Mouse (Mus musculus): Measurements from ENCODE around the gene Chsy1.

Chsy1 gene

GRCm38 (mm10) chr7:66138878-66139277 lies 29.6 kb downstream of the Chsy1 start:
- no peak for DNase-seq (ENCODE audit: low read depth in 2 of 2, low spot score in 2 of 2)

GRCm38 (mm10) chr7:66140095-66140494 lies 30.8 kb downstream of the Chsy1 start:
- DNase-seq (ENCODE audit: low read depth in 2 of 2, low spot score in 2 of 2), result no peak

GRCm38 (mm10) chr7:66140923-66141570 lies 31.7 kb downstream of the Chsy1 start:
- DNase-seq (ENCODE audit: low read depth in 2 of 2, low spot score in 2 of 2), result no peak

- no peak for DNase-seq (ENCODE audit: low read depth in 2 of 2, low spot score in 2 of 2)
Measured at GRCm38 (mm10) chr7:66142514-66142913, 33.2 kb downstream of the Chsy1 start.

GRCm38 (mm10) chr7:66144543-66144942 lies 35.2 kb downstream of the Chsy1 start:
- no peak for DNase-seq (ENCODE audit: low read depth in 2 of 2, low spot score in 2 of 2)

GRCm38 (mm10) chr7:66147156-66147555 lies 37.8 kb downstream of the Chsy1 start:
- DNase-seq (ENCODE audit: low read depth in 2 of 2, low spot score in 2 of 2), result no peak

GRCm38 (mm10) chr7:66147816-66148215 lies 38.5 kb downstream of the Chsy1 start:
- DNase-seq (ENCODE audit: low read depth in 2 of 2, low spot score in 2 of 2), result no peak

GRCm38 (mm10) chr7:66149506-66149905 lies 40.2 kb downstream of the Chsy1 start:
- no peak for DNase-seq (ENCODE audit: low read depth in 2 of 2, low spot score in 2 of 2)

GRCm38 (mm10) chr7:66150411-66150810 lies 41.1 kb downstream of the Chsy1 start:
- DNase-seq (ENCODE audit: low read depth in 2 of 2, low spot score in 2 of 2), result no peak

GRCm38 (mm10) chr7:66157413-66157812 lies 48.1 kb downstream of the Chsy1 start:
- no peak for DNase-seq (ENCODE audit: low read depth in 2 of 2, low spot score in 2 of 2)

GRCm38 (mm10) chr7:66157861-66158415 lies 48.6 kb downstream of the Chsy1 start:
- DNase-seq (ENCODE audit: low read depth in 2 of 2, low spot score in 2 of 2), result no peak

GRCm38 (mm10) chr7:66158616-66159129 lies 49.4 kb downstream of the Chsy1 start:
- DNase-seq (ENCODE audit: low read depth in 2 of 2, low spot score in 2 of 2), result no peak

GRCm38 (mm10) chr7:66159961-66160360 lies 50.6 kb downstream of the Chsy1 start:
- DNase-seq (ENCODE audit: low read depth in 2 of 2, low spot score in 2 of 2), result no peak

GRCm38 (mm10) chr7:66161836-66162235 lies 52.5 kb downstream of the Chsy1 start:
- no peak for DNase-seq (ENCODE audit: low read depth in 2 of 2, low spot score in 2 of 2)

GRCm38 (mm10) chr7:66162489-66162888 lies 53.2 kb downstream of the Chsy1 start:
- no peak for DNase-seq (ENCODE audit: low read depth in 2 of 2, low spot score in 2 of 2)

- no peak for DNase-seq (ENCODE audit: low read depth in 2 of 2, low spot score in 2 of 2)
Measured at GRCm38 (mm10) chr7:66162981-66163380, 53.7 kb downstream of the Chsy1 start.

- no peak for DNase-seq (ENCODE audit: low read depth in 2 of 2, low spot score in 2 of 2)
Measured at GRCm38 (mm10) chr7:66164427-66165031, 55.2 kb downstream of the Chsy1 start.

- DNase-seq (ENCODE audit: low read depth in 2 of 2, low spot score in 2 of 2), result no peak
Measured at GRCm38 (mm10) chr7:66165036-66165798, 55.9 kb downstream of the Chsy1 start.

- no peak for DNase-seq (ENCODE audit: low read depth in 2 of 2, low spot score in 2 of 2)
Measured at GRCm38 (mm10) chr7:66168877-66169276, 59.6 kb downstream of the Chsy1 start.

GRCm38 (mm10) chr7:66169476-66169875 lies 60.2 kb downstream of the Chsy1 start:
- DNase-seq (ENCODE audit: low read depth in 2 of 2, low spot score in 2 of 2), result no peak

- DNase-seq (ENCODE audit: low read depth in 2 of 2, low spot score in 2 of 2), result no peak
Measured at GRCm38 (mm10) chr7:66170802-66171505, 61.6 kb downstream of the Chsy1 start.
